Mouse (Mus musculus): Measurements from ENCODE around the gene Hexb. TPM values are rescaled to one million over a fixed set of nuclear protein-coding genes. Genes with fewer than 3 reads are reported as not detected.

Gene Hexb
- polyA plus RNA-seq, 1 experiment = 0.06 TPM

- Histone ChIP-seq H3K27me3 (ENCODE audit: control insufficient read depth) (no peaks in the 10 kb centered on the region), H3K36me3 (ENCODE audit: control insufficient read depth) (no peaks in the 10 kb centered on the region), H3K4me1 (ENCODE audit: control insufficient read depth) (peaks cover 19% of the 10 kb centered on the region), H3K9me3 (ENCODE audit: control insufficient read depth, low read length) (no peaks in the 10 kb centered on the region), H3K4me3 (replicated peaks) (no peak overlapping the region)
- TF ChIP-seq GATA1 (IDR thresholded peaks at IDR 0.05; ENCODE audit: low read length) (no peak), TAL1 (IDR thresholded peaks at IDR 0.05; ENCODE audit: low read length) (no peak)
Observed at GRCm38 (mm10) chr13:97196186-97196924, 1.8 kb downstream of the Hexb start.

GRCm38 (mm10) chr13:97193420-97193819 is 4.7 kb downstream of the Hexb start:
- no peak overlapping the region for H3K4me3 ChIP-seq (replicated peaks)
- H3K4me1 ChIP-seq (ENCODE audit: control insufficient read depth) = peaks cover 13% of the 10 kb centered on the region
- TF ChIP-seq TAL1 (IDR thresholded peaks at IDR 0.05; ENCODE audit: low read length) (no peak), GATA1 (IDR thresholded peaks at IDR 0.05; ENCODE audit: low read length) (no peak)
- no peaks in the 10 kb centered on the region; the same call in 1 of the 2 replicates for H3K36me3 ChIP-seq (ENCODE audit: control insufficient read depth)
- H3K9me3 ChIP-seq (ENCODE audit: control insufficient read depth, low read length) = no peaks in the 10 kb centered on the region
- no peaks in the 10 kb centered on the region for H3K27me3 ChIP-seq (ENCODE audit: control insufficient read depth)

- TF ChIP-seq TAL1 (IDR thresholded peaks at IDR 0.05; ENCODE audit: low read length) = no peak
- no peak for TF ChIP-seq GATA1 (IDR thresholded peaks at IDR 0.05; ENCODE audit: low read length)
- no peaks in the 10 kb centered on the region for H3K9me3 ChIP-seq (ENCODE audit: control insufficient read depth, low read length)
- H3K4me3 ChIP-seq (replicated peaks) = no peak overlapping the region
- H3K36me3 ChIP-seq (ENCODE audit: control insufficient read depth) = no peaks in the 10 kb centered on the region; the same call in 1 of the 2 replicates
- peaks cover 6% of the 10 kb centered on the region for H3K4me1 ChIP-seq (ENCODE audit: control insufficient read depth)
- H3K27me3 ChIP-seq (ENCODE audit: control insufficient read depth) = no peaks in the 10 kb centered on the region
Observed at GRCm38 (mm10) chr13:97192649-97193048, 5.5 kb downstream of the Hexb start.

- no peak for TF ChIP-seq TAL1 (IDR thresholded peaks at IDR 0.05; ENCODE audit: low read length)
- no peak for TF ChIP-seq GATA1 (IDR thresholded peaks at IDR 0.05; ENCODE audit: low read length)
- peaks cover 9% of the 10 kb centered on the region for H3K36me3 ChIP-seq (ENCODE audit: control insufficient read depth)
- H3K9me3 ChIP-seq (ENCODE audit: control insufficient read depth, low read length) = no peaks in the 10 kb centered on the region
- H3K4me1 ChIP-seq (ENCODE audit: control insufficient read depth) = no peaks in the 10 kb centered on the region
- no peaks in the 10 kb centered on the region for H3K27me3 ChIP-seq (ENCODE audit: control insufficient read depth)
- no peak overlapping the region for H3K4me3 ChIP-seq (replicated peaks)
Observed at GRCm38 (mm10) chr13:97187693-97188092, 10.5 kb downstream of the Hexb start.

GRCm38 (mm10) chr13:97186346-97186745 is 11.8 kb downstream of the Hexb start:
- no peaks in the 10 kb centered on the region for H3K27me3 ChIP-seq (ENCODE audit: control insufficient read depth)
- H3K36me3 ChIP-seq (ENCODE audit: control insufficient read depth) = peaks cover 9% of the 10 kb centered on the region
- no peaks in the 10 kb centered on the region for H3K4me1 ChIP-seq (ENCODE audit: control insufficient read depth)
- TF ChIP-seq TAL1 (IDR thresholded peaks at IDR 0.05; ENCODE audit: low read length) = no peak
- TF ChIP-seq GATA1 (IDR thresholded peaks at IDR 0.05; ENCODE audit: low read length) = no peak
- no peaks in the 10 kb centered on the region for H3K9me3 ChIP-seq (ENCODE audit: control insufficient read depth, low read length)
- no peak overlapping the region for H3K4me3 ChIP-seq (replicated peaks)

GRCm38 (mm10) chr13:97184656-97185055 is 13.5 kb downstream of the Hexb start:
- TF ChIP-seq TAL1 (IDR thresholded peaks at IDR 0.05; ENCODE audit: low read length) = no peak
- no peak for TF ChIP-seq GATA1 (IDR thresholded peaks at IDR 0.05; ENCODE audit: low read length)
- Histone ChIP-seq H3K27me3 (ENCODE audit: control insufficient read depth) (no peaks in the 10 kb centered on the region), H3K9me3 (ENCODE audit: control insufficient read depth, low read length) (no peaks in the 10 kb centered on the region), H3K36me3 (ENCODE audit: control insufficient read depth) (peaks cover 22% of the 10 kb centered on the region), H3K4me1 (ENCODE audit: control insufficient read depth) (no peaks in the 10 kb centered on the region), H3K4me3 (replicated peaks) (no peak overlapping the region)

GRCm38 (mm10) chr13:97184168-97184567 is 14.0 kb downstream of the Hexb start:
- Histone ChIP-seq H3K4me1 (ENCODE audit: control insufficient read depth) (no peaks in the 10 kb centered on the region), H3K4me3 (replicated peaks) (no peak overlapping the region), H3K36me3 (ENCODE audit: control insufficient read depth) (peaks cover 27% of the 10 kb centered on the region), H3K9me3 (ENCODE audit: control insufficient read depth, low read length) (no peaks in the 10 kb centered on the region), H3K27me3 (ENCODE audit: control insufficient read depth) (no peaks in the 10 kb centered on the region)
- TF ChIP-seq GATA1 (IDR thresholded peaks at IDR 0.05; ENCODE audit: low read length) (no peak), TAL1 (IDR thresholded peaks at IDR 0.05; ENCODE audit: low read length) (no peak)

GRCm38 (mm10) chr13:97182821-97183220 is 15.3 kb downstream of the Hexb start:
- Histone ChIP-seq H3K4me3 (replicated peaks) (no peak overlapping the region), H3K9me3 (ENCODE audit: control insufficient read depth, low read length) (no peaks in the 10 kb centered on the region), H3K36me3 (ENCODE audit: control insufficient read depth) (peaks cover 40% of the 10 kb centered on the region), H3K4me1 (ENCODE audit: control insufficient read depth) (no peaks in the 10 kb centered on the region), H3K27me3 (ENCODE audit: control insufficient read depth) (no peaks in the 10 kb centered on the region)
- TF ChIP-seq GATA1 (IDR thresholded peaks at IDR 0.05; ENCODE audit: low read length) (no peak), TAL1 (IDR thresholded peaks at IDR 0.05; ENCODE audit: low read length) (no peak)

- TF ChIP-seq TAL1 (IDR thresholded peaks at IDR 0.05; ENCODE audit: low read length) = no peak
- TF ChIP-seq GATA1 (IDR thresholded peaks at IDR 0.05; ENCODE audit: low read length) = no peak
- H3K36me3 ChIP-seq (ENCODE audit: control insufficient read depth) = peaks cover 62% of the 10 kb centered on the region
- H3K4me3 ChIP-seq (replicated peaks) = no peak overlapping the region
- H3K27me3 ChIP-seq (ENCODE audit: control insufficient read depth) = no peaks in the 10 kb centered on the region
- H3K4me1 ChIP-seq (ENCODE audit: control insufficient read depth) = no peaks in the 10 kb centered on the region
- no peaks in the 10 kb centered on the region for H3K9me3 ChIP-seq (ENCODE audit: control insufficient read depth, low read length)
Observed at GRCm38 (mm10) chr13:97180113-97180828, 17.9 kb downstream of the Hexb start.
